Mouse (Mus musculus): ENCODE measurements around the gene Ctsw.
"Not testable (repeated sequence)": the region's sequence is repeated elsewhere in the genome, so short reads cannot be mapped to it uniquely, and the experiment has no call there.

Gene Ctsw

DNA sequence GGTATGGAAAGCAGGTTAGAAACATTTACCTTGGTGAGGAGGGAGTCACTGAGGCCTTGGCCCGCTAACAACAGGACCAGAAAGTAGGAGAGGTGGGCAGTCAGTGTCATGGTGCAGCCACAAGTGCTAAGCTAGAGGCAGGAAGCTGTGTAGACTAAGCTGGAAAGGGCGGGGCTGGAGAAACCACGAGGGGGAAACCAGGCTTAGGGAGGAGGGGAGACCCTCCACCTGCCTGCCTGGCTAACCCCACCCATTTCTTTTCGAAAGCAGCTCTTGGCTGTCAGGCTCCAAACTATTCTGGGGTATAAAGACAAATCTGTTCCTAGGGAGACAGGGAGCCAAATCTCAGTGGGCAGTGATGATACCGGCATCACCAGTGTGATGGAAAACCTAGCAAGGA is at the start of gene Ctsw:
Gene Ctsw, minus strand, starts transcription at position 134 of the 400 bp plus-strand sequence.
- DNase-seq (ENCODE audit: low read depth in 1 of 2, low spot score in 2 of 2): no peak

DNA sequence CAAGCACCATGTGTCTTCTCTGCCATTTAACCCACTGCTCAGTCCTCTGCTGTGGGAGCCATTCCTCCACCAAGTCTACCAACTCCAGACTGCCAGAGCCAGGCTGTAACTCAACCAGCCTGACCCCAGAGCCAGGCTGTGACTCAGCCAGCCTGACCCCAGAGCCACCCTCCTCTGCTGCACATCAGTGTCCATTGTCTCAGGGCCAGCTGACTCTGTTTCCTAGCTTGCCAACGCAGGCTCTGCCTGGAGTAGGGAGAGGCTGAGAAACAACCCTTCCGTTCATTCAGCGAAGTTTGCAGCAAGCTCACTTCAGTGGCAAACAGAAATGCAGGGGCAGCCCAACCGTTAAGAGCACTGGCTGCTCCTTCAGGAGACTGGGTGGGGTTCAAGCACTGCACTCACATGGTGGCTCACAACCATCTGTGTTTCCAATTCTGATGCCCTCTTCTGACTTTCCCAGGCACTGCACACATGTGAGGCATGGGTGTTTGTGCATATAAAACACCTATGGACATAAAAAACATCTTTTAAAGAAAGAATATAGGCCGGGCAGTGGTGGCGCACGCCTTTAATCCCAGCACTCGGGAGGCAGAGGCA is 48.7 kb upstream of the Ctsw start:
- DNase-seq (ENCODE audit: low read depth in 1 of 2, low spot score in 2 of 2): no peak

DNA sequence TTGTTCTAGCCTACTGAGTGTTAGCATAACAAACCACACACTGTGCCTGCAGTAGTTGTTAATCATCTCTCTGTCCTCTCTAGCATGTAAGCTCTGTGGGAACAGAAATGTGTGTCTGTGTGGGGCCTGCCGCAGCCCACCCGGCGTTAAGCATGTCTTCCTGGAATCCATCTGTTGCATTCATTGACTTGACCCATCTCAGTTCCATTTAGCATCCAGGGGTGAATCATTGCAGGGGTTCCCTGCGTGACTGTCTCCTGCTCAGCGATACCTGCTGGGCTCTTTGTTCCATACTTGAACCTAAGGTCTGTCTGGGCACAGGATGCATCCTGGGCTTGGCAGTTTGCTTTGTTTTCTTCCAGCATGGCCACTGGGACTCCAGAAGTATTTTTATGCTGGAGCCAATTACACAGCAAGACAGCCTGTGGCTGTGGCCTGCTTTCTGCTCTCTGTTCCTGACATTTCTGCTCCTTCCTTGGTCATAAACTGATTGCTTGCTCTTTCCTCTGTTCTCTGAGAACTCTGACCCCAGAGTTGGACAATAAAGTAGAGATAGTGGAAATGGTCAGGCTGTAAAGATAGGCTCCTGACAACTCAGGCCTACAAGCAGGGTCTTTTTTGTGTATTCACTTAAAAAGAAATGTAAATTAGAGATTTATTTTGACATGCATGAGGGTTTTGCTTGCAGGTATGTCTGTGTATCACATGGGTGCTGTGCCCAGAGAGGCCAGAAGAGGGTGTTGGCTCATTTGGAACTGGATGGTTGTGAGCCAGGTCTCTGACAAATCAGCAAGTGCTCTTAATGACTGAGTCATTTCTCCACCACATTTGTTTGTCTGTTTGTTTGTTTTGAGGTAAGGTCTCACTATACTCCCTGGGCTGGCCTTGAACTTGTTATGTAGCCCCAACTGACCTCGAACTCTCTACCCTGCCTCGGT is 47.8 kb upstream of the Ctsw start:
- DNase-seq (ENCODE audit: low read depth in 1 of 2, low spot score in 2 of 2): no peak

DNA sequence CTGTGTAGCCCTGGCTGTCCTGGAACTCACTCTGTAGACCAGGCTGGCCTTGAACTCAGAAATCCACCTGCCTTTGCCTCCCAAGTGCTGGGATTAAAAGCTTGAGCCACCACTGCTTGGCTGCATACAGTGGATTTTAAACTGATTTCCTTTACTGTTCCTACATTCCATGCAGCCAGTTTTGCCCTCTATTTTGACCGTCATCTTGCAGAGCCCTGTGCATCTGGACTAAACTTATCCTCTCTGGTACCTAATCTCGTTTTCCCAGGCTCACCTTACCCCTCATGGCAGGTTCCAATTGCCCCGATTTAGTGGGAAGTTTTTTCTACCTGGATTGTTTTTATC is 44.7 kb upstream of the Ctsw start:
- DNase-seq (ENCODE audit: low read depth in 1 of 2, low spot score in 2 of 2): no peak

DNA sequence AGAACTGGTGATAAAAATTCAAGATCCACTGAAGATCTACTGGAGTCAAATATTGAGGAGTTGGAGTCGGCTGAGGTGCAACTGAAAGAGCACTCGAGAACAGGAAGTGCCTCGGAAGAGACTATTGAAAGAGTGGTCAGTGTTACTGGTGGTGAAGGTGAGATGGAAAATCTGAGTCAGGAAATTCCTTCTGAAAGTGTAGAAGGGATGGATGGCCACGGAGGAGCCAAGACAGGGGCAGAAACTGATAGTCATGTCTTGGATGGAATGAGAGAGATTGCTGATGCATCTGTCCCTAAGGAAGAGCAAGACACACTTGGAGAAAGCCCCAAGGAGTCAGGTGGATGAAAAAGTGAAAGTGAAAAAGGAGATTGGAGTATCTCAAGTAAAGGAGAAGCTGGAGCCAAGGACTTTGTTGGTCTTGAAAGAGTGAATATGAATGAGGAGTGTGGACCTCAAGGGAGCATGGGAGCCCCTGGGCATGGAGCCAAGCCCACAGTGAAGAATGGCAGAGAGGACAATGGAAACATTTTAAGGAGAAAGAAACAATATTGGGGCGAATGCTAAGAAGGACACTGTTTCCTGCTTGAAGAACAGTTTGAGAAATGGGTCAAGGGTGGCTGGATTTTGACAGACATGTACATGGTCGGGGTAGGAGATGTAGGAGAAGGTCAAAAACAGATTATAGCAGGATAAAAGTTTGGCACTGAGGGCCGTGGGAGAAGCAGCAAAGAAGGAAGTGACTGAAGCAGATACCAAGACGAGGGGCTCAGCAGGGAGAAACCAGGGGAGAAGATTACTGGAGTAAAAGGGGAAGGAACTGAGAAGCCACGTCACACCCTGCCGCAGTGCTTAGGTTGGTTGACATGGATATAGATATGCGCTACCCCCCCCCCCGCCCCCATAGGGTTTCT is 44.0 kb upstream of the Ctsw start:
- peak; percentile 33 to 43 for DNase-seq (ENCODE audit: low read depth in 1 of 2, low spot score in 2 of 2)

- DNase-seq (ENCODE audit: low read depth in 1 of 2, low spot score in 2 of 2): no peak
Measured at GRCm38 (mm10) chr19:5511074-5511632, 42.8 kb upstream of the Ctsw start.

- peak; percentile 87 to 92 for DNase-seq (ENCODE audit: low read depth in 1 of 2, low spot score in 2 of 2)
Measured at GRCm38 (mm10) chr19:5510031-5511026, 42.0 kb upstream of the Ctsw start, which contains the start of gene Snx32. Gene Snx32, minus strand, starts transcription at chr19:5510538.

GRCm38 (mm10) chr19:5503687-5504086 is 35.4 kb upstream of the Ctsw start, which contains the start of gene 1700020D05Rik:
Gene 1700020D05Rik, minus strand, starts transcription at chr19:5503787.
- no peak for DNase-seq (ENCODE audit: low read depth in 1 of 2, low spot score in 2 of 2)

- no peak for DNase-seq (ENCODE audit: low read depth in 1 of 2, low spot score in 2 of 2)
Measured at GRCm38 (mm10) chr19:5500330-5500875, 32.1 kb upstream of the Ctsw start.

DNA sequence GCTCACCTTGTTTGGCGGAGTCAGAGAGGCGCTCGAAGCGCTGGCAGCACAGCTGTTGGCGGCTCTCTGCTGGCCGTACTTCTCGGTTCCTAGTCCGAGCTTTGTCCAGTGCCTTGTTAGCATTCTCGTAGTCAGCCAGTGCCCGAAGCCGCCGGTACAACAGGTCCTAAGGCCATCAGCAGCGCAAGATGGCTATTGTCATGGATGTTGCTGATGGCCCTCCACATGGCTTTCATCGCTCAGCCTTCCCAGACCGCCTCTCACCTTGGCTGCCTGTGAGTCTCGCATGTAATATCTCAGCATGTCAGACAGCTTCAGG is 27.7 kb upstream of the Ctsw start:
- DNase-seq (ENCODE audit: low read depth in 1 of 2, low spot score in 2 of 2): no peak

GRCm38 (mm10) chr19:5495353-5496051 is 27.2 kb upstream of the Ctsw start:
- no peak for DNase-seq (ENCODE audit: low read depth in 1 of 2, low spot score in 2 of 2)

GRCm38 (mm10) chr19:5494314-5494713 is 26.0 kb upstream of the Ctsw start:
- no peak for DNase-seq (ENCODE audit: low read depth in 1 of 2, low spot score in 2 of 2)

GRCm38 (mm10) chr19:5493301-5493721 is 25.0 kb upstream of the Ctsw start:
- not testable (repeated sequence) for DNase-seq (ENCODE audit: low read depth in 1 of 2, low spot score in 2 of 2)

DNA sequence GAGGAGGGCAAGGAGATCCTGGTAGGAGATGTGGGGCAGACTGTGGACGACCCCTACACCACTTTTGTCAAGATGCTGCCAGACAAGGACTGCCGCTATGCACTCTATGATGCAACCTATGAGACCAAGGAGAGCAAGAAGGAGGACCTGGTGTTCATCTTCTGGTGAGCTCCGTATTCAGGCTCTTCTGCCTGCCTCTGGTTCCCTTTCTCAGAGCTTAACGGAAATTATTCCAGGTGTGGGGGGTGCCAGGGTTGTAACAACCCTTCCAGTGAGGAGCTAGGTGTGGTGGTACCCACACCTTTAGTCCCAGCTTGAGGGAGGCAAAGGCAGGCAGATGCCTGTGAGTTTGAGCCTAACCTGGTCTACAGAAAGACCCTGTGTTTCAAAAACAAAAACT is 24.3 kb upstream of the Ctsw start:
- DNase-seq (ENCODE audit: low read depth in 1 of 2, low spot score in 2 of 2): no peak

GRCm38 (mm10) chr19:5490898-5491708 is 22.8 kb upstream of the Ctsw start:
- peak; percentile 83 to 88 for DNase-seq (ENCODE audit: low read depth in 1 of 2, low spot score in 2 of 2)

DNA sequence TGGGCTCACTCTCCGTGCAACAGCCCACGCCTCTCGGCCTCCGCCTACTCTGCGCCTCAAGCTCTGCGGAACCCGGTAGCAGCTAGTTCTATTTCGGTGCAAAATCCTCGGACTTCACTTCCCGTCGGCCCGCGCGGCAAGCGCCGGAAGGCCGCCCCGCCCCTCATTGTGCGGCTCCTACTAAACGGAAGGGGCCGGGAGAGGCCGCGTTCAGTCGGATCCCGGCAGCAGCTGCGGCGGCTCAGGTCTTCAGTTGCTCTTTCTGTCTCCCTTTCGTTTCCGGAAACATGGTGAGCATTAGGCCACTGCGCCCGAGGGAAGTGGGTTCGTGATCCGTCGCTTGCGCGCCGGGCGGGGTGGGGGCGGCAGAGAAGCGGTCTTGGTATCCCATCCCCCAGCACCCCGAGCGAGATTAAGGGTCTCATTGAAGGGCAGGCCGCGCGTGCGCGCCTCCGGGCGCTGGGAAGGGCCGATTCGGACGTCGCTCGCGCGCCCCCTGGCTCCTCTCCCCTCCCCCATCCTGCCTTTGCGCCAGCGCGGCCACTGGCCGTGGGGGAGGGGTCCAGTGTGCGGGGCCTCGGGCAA is 22.1 kb upstream of the Ctsw start, which contains the start of gene Cfl1:
Gene Cfl1, plus strand, starts transcription at position 143 of the 585 bp plus-strand sequence.
- peak; percentile 90 for DNase-seq (ENCODE audit: low read depth in 1 of 2, low spot score in 2 of 2)

DNA sequence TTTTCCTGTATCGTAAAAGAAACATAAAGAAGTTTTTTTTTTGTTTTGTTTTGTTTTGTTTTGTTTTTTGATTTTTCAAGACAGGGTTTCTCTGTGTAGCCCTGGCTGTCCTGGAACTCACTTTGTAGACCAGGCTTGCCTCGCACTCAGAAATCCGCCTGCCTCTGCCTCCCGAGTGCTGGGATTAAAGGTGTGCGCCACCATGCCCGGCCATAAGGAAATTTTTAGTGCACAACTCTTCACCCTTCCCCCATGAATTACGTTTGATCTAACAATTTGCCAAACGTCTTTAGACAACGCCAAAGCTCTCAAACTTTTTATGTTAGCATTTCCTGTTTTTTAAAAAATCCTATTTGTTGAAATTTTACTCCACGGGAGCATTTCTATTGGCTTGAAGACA is 21.4 kb upstream of the Ctsw start:
- not testable (repeated sequence) for DNase-seq (ENCODE audit: low read depth in 1 of 2, low spot score in 2 of 2)

Measured in monocyte, adult 2 months (primary cell).